Mouse (Mus musculus) olfactory bulb, adult 2 months (tissue): ENCODE measurements around the gene Patj.

ENCODE experiments used
- CTCF ChIP-seq: fragments of 200-500 bp; IDR thresholded peaks from 2 replicates; pipeline ENCODE4 v1.5.1; 2012; ENCODE audit warnings: low read depth, mild to moderate bottlenecking, low read length, moderate library complexity; ENCODE audit not compliant: insufficient read depth
- POLR2A ChIP-seq: fragments of 200-500 bp; IDR thresholded peaks from 2 replicates; pipeline ENCODE4 v1.6.1; 2012; ENCODE audit warnings: mild to moderate bottlenecking, low read depth, low read length, moderate library complexity; ENCODE audit not compliant: insufficient read depth

GRCm38 (mm10) chr4:98535446-98535845, 139.9 kb downstream of the Patj start:
- no peak for TF ChIP-seq CTCF
- TF ChIP-seq POLR2A: no peak
